Mouse (Mus musculus): Measurements from ENCODE around the gene Moap1. TPM values are rescaled to one million over a fixed set of nuclear protein-coding genes. Genes with fewer than 3 reads are reported as not detected.
A peak's percentile ranks its signal among the peaks of the same experiment; 100 is the strongest.

Gene Moap1
- polyA plus RNA-seq, 1 experiment from 2014 or later, result 19.0 TPM

DNA sequence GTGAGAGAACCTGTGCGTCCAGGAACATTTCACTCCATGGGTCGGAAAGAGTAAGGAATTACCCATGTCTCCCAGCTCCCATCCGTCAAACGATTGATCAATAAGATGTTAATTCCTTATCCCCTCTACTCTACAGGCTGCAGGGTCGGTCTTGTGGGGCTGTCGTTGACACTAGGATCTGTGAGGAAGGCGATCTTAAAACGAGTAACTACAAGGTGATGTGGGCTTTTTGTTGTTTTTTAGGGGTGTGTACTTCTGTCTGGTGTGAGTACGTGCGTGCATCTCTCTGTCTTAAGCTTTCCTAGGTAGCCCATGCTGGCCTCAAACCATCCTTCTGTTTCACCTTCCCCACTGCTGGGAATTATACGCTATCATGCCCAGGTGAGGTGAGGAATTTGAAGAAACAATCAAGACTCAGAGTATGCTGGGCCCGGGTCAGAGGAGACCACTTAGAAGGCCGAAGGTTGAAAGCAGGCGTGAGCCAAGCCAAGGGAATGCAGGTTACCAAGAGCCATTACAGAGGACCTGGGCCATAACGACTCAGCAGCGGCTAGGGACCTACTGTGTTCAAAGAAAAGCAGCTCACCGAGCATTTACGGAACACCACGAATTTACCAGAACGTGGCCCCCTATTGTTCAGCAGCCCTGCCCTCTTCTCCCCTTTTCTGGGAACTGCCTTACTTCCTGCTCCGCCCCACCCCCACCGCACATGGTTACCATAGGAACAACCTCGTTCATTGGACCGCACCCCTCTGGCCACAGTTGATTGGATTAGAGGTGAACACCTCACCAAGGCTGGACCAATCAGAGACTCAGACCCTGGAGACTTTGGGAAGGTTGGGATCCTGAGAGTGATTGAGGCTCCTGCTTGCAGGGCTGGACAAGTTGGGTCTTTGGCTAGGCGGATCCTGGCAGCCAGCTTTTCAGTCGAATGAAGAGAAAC, 13.3 kb downstream of the Moap1 start:
- H3K4me2 ChIP-seq (ENCODE audit: low read depth, low read length), result peak overlapping the region; percentile 52
- 38% methylated on average over 26 of the region's 26 CpGs for WGBS
- no peaks in the 10 kb centered on the region for H3K36me3 ChIP-seq (ENCODE audit: control insufficient read depth, insufficient read depth)
- H3K9me3 ChIP-seq (replicated peaks; ENCODE audit: control insufficient read depth, low read length), result no peaks in the 10 kb centered on the region
- no peak overlapping the region for H3K27ac ChIP-seq (ENCODE audit: low read length)
- H3K4me3 ChIP-seq (ENCODE audit: low read length), result no peak overlapping the region
- H3K27me3 ChIP-seq (ENCODE audit: control insufficient read depth, insufficient read depth, low read length), result no peaks in the 10 kb centered on the region
- no peak overlapping the region for H3K9ac ChIP-seq (ENCODE audit: low read length)
- peaks cover 11% of the 10 kb centered on the region; the same call in 1 of the 2 replicates for H3K4me1 ChIP-seq (ENCODE audit: control insufficient read depth, insufficient read depth, low read length)
- peak; percentile 83 for ATAC-seq (replicated peaks; ENCODE audit: extremely low read depth, insufficient read depth, low FRiP score)

DNA sequence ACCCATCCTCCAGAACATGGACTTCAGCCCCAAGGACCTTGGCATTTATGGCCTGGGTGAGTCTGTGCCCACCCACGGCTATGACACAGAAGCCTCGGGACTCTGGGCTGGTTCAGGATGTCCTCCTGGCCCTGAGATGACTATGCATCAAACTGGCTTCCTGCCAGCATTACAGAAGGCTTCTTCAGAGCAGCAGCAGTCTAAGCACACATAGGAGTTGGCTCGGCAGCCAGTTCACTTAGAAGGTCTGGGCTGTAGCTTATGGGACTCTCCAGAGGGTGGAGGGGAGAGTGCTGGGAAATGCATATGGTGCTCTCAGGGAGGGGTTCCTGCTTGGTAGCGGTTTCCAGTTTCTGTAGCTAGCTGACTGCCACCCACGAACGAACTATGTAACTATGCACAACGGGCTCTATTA, 17.7 kb downstream of the Moap1 start:
- Histone ChIP-seq H3K27ac (ENCODE audit: low read length) (no peak overlapping the region), H3K27me3 (ENCODE audit: control insufficient read depth, insufficient read depth, low read length) (no peaks in the 10 kb centered on the region), H3K9ac (ENCODE audit: low read length) (no peak overlapping the region), H3K4me2 (ENCODE audit: low read depth, low read length) (no peak overlapping the region), H3K9me3 (replicated peaks; ENCODE audit: control insufficient read depth, low read length) (no peaks in the 10 kb centered on the region), H3K4me1 (ENCODE audit: control insufficient read depth, insufficient read depth, low read length) (peaks cover 9% of the 10 kb centered on the region; the same call in 1 of the 2 replicates), H3K36me3 (ENCODE audit: control insufficient read depth, insufficient read depth) (no peaks in the 10 kb centered on the region), H3K4me3 (ENCODE audit: low read length) (no peak overlapping the region)
- WGBS, result 68% methylated on average over 7 of the region's 7 CpGs
- ATAC-seq (replicated peaks; ENCODE audit: extremely low read depth, insufficient read depth, low FRiP score), result no peak

DNA sequence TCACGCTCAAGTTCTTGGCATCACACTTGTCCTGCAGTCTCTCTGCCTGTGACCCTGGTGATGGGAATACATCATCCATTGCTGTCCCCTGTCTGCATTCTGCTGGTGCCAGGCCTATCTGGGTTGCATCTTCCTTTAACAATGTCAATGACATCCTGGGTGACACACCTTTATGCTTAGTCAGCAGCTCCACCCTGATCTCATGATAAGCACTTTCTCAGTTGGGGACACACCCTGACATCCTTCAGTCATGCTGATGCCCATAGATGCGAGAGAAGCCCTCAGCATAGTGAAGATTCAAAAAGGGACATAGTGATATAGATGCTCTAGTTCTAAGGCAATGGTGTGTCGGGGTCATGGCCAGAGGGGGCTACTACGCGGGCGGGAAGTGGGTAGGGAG, 18.3 kb downstream of the Moap1 start:
- WGBS, result 89% methylated on average over 6 of the region's 6 CpGs
- H3K36me3 ChIP-seq (ENCODE audit: control insufficient read depth, insufficient read depth), result no peaks in the 10 kb centered on the region
- H3K4me2 ChIP-seq (ENCODE audit: low read depth, low read length), result no peak overlapping the region
- no peak overlapping the region for H3K27ac ChIP-seq (ENCODE audit: low read length)
- peaks cover 4% of the 10 kb centered on the region; the same call in 1 of the 2 replicates for H3K4me1 ChIP-seq (ENCODE audit: control insufficient read depth, insufficient read depth, low read length)
- no peak for ATAC-seq (replicated peaks; ENCODE audit: extremely low read depth, insufficient read depth, low FRiP score)
- no peak overlapping the region for H3K4me3 ChIP-seq (ENCODE audit: low read length)
- H3K9ac ChIP-seq (ENCODE audit: low read length), result no peak overlapping the region
- H3K27me3 ChIP-seq (ENCODE audit: control insufficient read depth, insufficient read depth, low read length), result no peaks in the 10 kb centered on the region
- no peaks in the 10 kb centered on the region for H3K9me3 ChIP-seq (replicated peaks; ENCODE audit: control insufficient read depth, low read length)

DNA sequence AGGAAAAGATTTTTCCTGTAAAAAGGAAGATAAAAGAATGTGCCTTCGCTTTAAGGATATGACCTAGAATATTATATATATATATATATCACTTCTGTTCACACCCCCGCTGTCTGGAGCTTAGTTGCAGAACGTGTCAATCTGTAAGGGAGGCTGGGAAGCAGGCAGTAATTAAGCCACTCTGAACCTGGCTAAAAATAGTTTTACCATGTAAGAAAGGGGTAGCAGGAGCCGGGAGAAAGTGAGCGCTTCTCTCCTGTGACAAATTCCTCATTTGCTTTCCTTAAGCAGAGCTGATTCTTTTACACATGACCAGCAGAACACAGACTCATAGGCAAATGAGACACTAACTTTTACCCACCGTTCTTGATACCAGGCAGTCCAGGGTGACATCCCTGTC, 19.6 kb downstream of the Moap1 start:
- ATAC-seq (replicated peaks; ENCODE audit: extremely low read depth, insufficient read depth, low FRiP score), result no peak
- H3K4me1 ChIP-seq (ENCODE audit: control insufficient read depth, insufficient read depth, low read length), result 0 out of 2 replicates have a peak, but pooled peaks cover 2% of the 10 kb centered on the region
- H3K4me3 ChIP-seq (ENCODE audit: low read length), result no peak overlapping the region
- no peaks in the 10 kb centered on the region for H3K27me3 ChIP-seq (ENCODE audit: control insufficient read depth, insufficient read depth, low read length)
- no peak overlapping the region for H3K27ac ChIP-seq (ENCODE audit: low read length)
- no peaks in the 10 kb centered on the region for H3K9me3 ChIP-seq (replicated peaks; ENCODE audit: control insufficient read depth, low read length)
- WGBS, result 39% methylated on average over 6 of the region's 6 CpGs
- peak overlapping the region; percentile 6; the same call in 1 of the 2 replicates for H3K4me2 ChIP-seq (ENCODE audit: low read depth, low read length)
- H3K36me3 ChIP-seq (ENCODE audit: control insufficient read depth, insufficient read depth), result no peaks in the 10 kb centered on the region
- no peak overlapping the region for H3K9ac ChIP-seq (ENCODE audit: low read length)

DNA sequence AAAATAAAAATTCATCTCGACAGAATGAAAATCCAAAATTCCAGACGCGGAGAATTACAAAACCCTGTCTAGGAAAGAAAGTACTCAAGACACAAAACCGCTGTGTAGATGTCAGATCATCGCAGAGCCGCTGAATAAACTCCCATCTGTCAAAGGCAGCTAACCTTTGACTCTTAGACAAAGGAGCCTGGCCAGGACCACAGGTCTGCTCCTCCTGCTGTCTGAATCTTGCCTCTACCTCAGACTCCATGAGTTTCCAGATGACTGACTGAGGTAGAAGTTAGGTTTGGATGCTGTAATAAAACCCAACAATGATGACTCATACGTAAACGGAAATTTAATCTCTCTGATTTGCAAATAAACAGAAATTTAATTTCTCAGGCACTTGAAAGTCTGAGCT, 20.5 kb downstream of the Moap1 start:
- no peaks in the 10 kb centered on the region for H3K36me3 ChIP-seq (ENCODE audit: control insufficient read depth, insufficient read depth)
- H3K27me3 ChIP-seq (ENCODE audit: control insufficient read depth, insufficient read depth, low read length), result no peaks in the 10 kb centered on the region
- H3K4me2 ChIP-seq (ENCODE audit: low read depth, low read length), result no peak overlapping the region
- 84% methylated on average over 8 of the region's 8 CpGs for WGBS
- no peak overlapping the region for H3K4me3 ChIP-seq (ENCODE audit: low read length)
- no peak overlapping the region for H3K27ac ChIP-seq (ENCODE audit: low read length)
- ATAC-seq (replicated peaks; ENCODE audit: extremely low read depth, insufficient read depth, low FRiP score), result no peak
- H3K9me3 ChIP-seq (replicated peaks; ENCODE audit: control insufficient read depth, low read length), result no peaks in the 10 kb centered on the region
- H3K9ac ChIP-seq (ENCODE audit: low read length), result no peak overlapping the region
- 0 out of 2 replicates have a peak, but pooled peaks cover 2% of the 10 kb centered on the region for H3K4me1 ChIP-seq (ENCODE audit: control insufficient read depth, insufficient read depth, low read length)

DNA sequence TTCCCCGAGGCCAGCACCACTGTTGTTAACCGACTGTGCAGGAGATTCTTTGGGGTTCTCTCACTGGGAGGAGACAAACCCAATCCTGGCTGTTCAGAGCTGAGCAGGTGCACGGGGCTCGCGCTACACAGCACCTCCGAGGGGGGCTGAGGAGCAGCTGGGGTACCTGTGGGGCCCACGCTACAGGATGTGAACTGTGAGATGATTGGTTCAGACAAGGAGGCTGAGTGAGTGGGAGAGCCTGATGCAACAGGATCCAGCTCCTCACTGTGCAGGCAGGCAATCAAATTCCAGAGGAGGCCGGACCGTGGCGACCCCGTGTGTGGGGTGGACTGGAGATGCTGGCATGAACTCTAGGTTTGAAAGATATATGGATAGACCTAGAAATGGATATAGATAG, 21.0 kb downstream of the Moap1 start:
- H3K9me3 ChIP-seq (replicated peaks; ENCODE audit: control insufficient read depth, low read length), result no peaks in the 10 kb centered on the region
- H3K27me3 ChIP-seq (ENCODE audit: control insufficient read depth, insufficient read depth, low read length), result no peaks in the 10 kb centered on the region
- H3K36me3 ChIP-seq (ENCODE audit: control insufficient read depth, insufficient read depth), result no peaks in the 10 kb centered on the region
- no peak overlapping the region for H3K9ac ChIP-seq (ENCODE audit: low read length)
- H3K4me2 ChIP-seq (ENCODE audit: low read depth, low read length), result no peak overlapping the region
- H3K4me1 ChIP-seq (ENCODE audit: control insufficient read depth, insufficient read depth, low read length), result 0 out of 2 replicates have a peak, but pooled peaks cover 2% of the 10 kb centered on the region
- no peak overlapping the region for H3K4me3 ChIP-seq (ENCODE audit: low read length)
- 57% methylated on average over 11 of the region's 11 CpGs for WGBS
- ATAC-seq (replicated peaks; ENCODE audit: extremely low read depth, insufficient read depth, low FRiP score), result peak; percentile 33; the same call in 1 of the 2 replicates
- no peak overlapping the region for H3K27ac ChIP-seq (ENCODE audit: low read length)

DNA sequence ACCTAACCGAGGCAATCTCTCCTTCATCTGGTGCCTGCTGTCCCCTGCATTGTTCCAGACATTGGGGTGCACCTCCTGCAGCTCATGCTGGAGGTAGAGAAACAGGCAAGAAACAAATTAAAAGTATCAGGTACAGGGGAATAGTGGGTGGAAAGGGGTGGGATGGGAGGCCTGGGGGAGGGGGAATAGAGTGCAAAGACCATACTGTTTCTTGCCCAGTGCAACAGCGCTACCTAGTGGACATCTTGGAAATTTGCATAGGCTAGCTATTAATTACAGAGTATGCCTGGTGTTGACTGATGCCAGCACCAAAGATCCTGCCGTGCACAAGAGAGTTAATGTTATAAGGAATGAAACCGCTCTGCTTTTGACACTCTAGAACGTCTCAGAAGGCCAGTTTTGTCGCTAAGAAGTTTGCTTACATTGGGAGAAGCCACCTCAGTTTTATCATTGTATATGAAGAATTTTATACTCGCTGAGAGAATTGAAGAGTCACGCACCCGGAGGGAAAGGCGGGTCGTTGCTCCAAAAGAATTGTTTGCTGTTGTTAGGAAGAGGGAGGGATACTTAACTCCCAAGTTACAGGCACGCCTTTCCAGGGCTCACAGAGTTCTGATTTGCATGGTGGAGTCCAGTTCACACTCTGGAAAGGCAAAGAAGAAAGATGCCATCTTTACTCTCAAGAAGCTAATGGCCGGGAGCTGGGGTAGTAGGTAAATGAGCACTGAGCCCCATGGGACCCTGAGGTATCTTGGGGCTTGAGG, 23.7 kb downstream of the Moap1 start:
- no peaks in the 10 kb centered on the region for H3K36me3 ChIP-seq (ENCODE audit: control insufficient read depth, insufficient read depth)
- H3K4me3 ChIP-seq (ENCODE audit: low read length), result no peak overlapping the region
- peak; percentile 53; the same call in 1 of the 2 replicates for ATAC-seq (replicated peaks; ENCODE audit: extremely low read depth, insufficient read depth, low FRiP score)
- H3K9me3 ChIP-seq (replicated peaks; ENCODE audit: control insufficient read depth, low read length), result no peaks in the 10 kb centered on the region
- WGBS, result 27% methylated on average over 13 of the region's 13 CpGs
- H3K4me2 ChIP-seq (ENCODE audit: low read depth, low read length), result peak overlapping the region; percentile 36; the same call in 1 of the 2 replicates
- H3K4me1 ChIP-seq (ENCODE audit: control insufficient read depth, insufficient read depth, low read length), result 0 out of 2 replicates have a peak, but pooled peaks cover 2% of the 10 kb centered on the region
- H3K27me3 ChIP-seq (ENCODE audit: control insufficient read depth, insufficient read depth, low read length), result no peaks in the 10 kb centered on the region
- no peak overlapping the region for H3K9ac ChIP-seq (ENCODE audit: low read length)
- H3K27ac ChIP-seq (ENCODE audit: low read length), result no peak overlapping the region

DNA sequence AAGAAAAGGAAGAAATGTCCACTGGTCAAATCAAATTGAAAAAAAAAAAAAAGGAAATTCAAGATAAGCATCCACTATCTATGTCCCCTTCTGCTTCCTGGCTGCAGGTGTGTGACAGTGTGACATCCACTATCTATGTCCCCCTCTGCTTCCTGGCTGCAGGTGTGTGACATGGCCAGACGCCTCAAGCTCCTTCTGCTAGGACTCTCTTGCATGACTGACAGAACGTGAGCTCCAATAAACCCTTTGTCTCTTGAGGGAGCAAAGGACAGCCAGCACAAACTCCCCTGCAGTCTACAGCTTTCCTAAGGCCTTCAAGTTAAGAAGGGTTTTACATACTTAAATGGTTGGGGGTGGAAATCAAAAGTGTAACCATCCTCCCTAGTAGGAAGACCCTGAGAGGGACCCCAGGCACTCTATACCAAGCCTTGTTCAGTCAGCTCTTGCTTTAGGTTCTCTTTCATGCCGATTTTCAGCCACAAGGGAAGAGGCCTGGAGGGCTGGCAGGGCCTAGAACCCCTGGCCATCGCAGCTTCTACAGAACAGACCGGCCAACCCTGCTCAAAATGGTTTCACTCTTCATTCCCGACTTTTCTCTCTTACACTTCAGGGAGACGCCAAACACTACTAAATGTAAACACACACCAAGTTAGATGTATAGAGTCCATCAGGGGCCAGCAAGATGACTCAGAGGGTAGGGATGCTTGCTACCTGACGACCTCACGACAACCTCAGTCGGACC, 28.6 kb downstream of the Moap1 start:
- H3K27me3 ChIP-seq (ENCODE audit: control insufficient read depth, insufficient read depth, low read length), result no peaks in the 10 kb centered on the region

More for the DNA sequence above, 28.6 kb downstream of the Moap1 start:
- Histone ChIP-seq H3K27ac (ENCODE audit: low read length) (no peak overlapping the region), H3K9me3 (replicated peaks; ENCODE audit: control insufficient read depth, low read length) (no peaks in the 10 kb centered on the region), H3K4me2 (ENCODE audit: low read depth, low read length) (no peak overlapping the region), H3K36me3 (ENCODE audit: control insufficient read depth, insufficient read depth) (no peaks in the 10 kb centered on the region), H3K9ac (ENCODE audit: low read length) (no peak overlapping the region), H3K4me3 (ENCODE audit: low read length) (no peak overlapping the region), H3K4me1 (ENCODE audit: control insufficient read depth, insufficient read depth, low read length) (0 out of 2 replicates have a peak, but pooled peaks cover 2% of the 10 kb centered on the region)
- 75% methylated on average over 10 of the region's 10 CpGs for WGBS
- ATAC-seq (replicated peaks; ENCODE audit: extremely low read depth, insufficient read depth, low FRiP score), result no peak
